Mouse (Mus musculus) heart, adult 2 months (tissue): ENCODE measurements around the gene Meis2. TPM values are rescaled to one million over a fixed set of nuclear protein-coding genes. Genes with fewer than 3 reads are reported as not detected.
A peak's percentile ranks its signal among the peaks of the same experiment; 100 is the strongest.

Source experiments
- DNase-seq, 2 experiments: peaks; one replicate each; pipeline ENCODE4 v3.0.0; 2021
- H3K27ac ChIP-seq: fragments of 200-600 bp; 2 replicates; pipeline ENCODE4 v1.8.1; 2022
- H3K27me3 ChIP-seq: fragments of 200-500 bp; 2 replicates; pipeline ENCODE4 v1.6.1; 2012; ENCODE audit warnings: mild to moderate bottlenecking, low read length, inconsistent platforms, mixed read lengths; ENCODE audit not compliant: control insufficient read depth, insufficient read depth
- H3K36me3 ChIP-seq: fragments of 200-500 bp; 2 replicates; pipeline ENCODE4 v1.6.1; 2012; ENCODE audit warnings: low read length, inconsistent platforms; ENCODE audit not compliant: control insufficient read depth, insufficient read depth
- H3K4me1 ChIP-seq: fragments of 200-500 bp; 2 replicates; pipeline ENCODE4 v1.6.1; 2011; ENCODE audit warnings: low read length; ENCODE audit not compliant: control insufficient read depth, insufficient read depth
- H3K4me3 ChIP-seq: fragments of 200-600 bp; 2 replicates; pipeline ENCODE4 v1.8.1; 2022
- H3K79me2 ChIP-seq: fragments of 200-500 bp; replicated peaks from 2 replicates; pipeline ENCODE4 v1.6.1; 2012; ENCODE audit warnings: mild to moderate bottlenecking, inconsistent platforms, low read length, moderate library complexity, mixed read lengths; ENCODE audit not compliant: control insufficient read depth, insufficient read depth
- H3K9ac ChIP-seq: fragments of 200-500 bp; 2 replicates; pipeline ENCODE4 v1.6.1; 2012; ENCODE audit warnings: low read depth, mild to moderate bottlenecking, control low read depth, inconsistent platforms, low read length, mixed read lengths
- CTCF ChIP-seq: fragments of 200-600 bp; IDR thresholded peaks from 2 replicates; pipeline ENCODE4 v1.8.1; 2022; ENCODE audit warnings: antibody characterized with exemption, mild to moderate bottlenecking, moderate library complexity
- EP300 ChIP-seq: fragments of 200-500 bp; IDR thresholded peaks from 2 replicates; pipeline ENCODE4 v1.6.1; 2011; ENCODE audit warnings: low read depth, low read length, control low read depth; ENCODE audit not compliant: insufficient read depth
- POLR2A ChIP-seq: fragments of 200-500 bp; IDR thresholded peaks from 2 replicates; pipeline ENCODE4 v1.6.1; 2011; ENCODE audit warnings: mild to moderate bottlenecking, low read depth, low read length, control low read depth; ENCODE audit not compliant: insufficient read depth
- WGBS: fragments of 180-500 bp; shearing (Covaris S2); methylation state at CpG from one replicate; pipeline ENCODE4 v1.1.7; 2018; 5-methylcytosine and 5-hydroxymethylcytosine counted together
- intact Hi-C: fragments of 180-260 bp; cut with DNase I; formaldehyde crosslinking; loops from one replicate; pipeline ENCODE4 v1.15.1; 2025
- polyA plus RNA-seq: library from polyadenylated mRNA; depleted of rRNA; stranded (reverse); fragments of >200 nt; gene quantifications from 2 replicates; pipeline ENCODE4 v1.2.3, GENCODE M21; 2012
- total RNA-seq, 2 experiments: library from RNA; stranded (reverse); gene quantifications; 2 replicates each; pipeline ENCODE4 v1.2.3; 2021

Meis2 gene
- total and polyA plus RNA-seq, 3 experiments, result 16.9 to 30.4 (median 24.9) TPM

- H3K27me3 ChIP-seq, result no peaks in the 10 kb centered on the region
- peak overlapping the region; percentile 70 for H3K27ac ChIP-seq
- intact Hi-C loops, result no loop called here
- H3K4me1 ChIP-seq, result peaks cover 9% of the 10 kb centered on the region
- peaks cover 2% of the 10 kb centered on the region; the same call in 1 of the 2 replicates for H3K79me2 ChIP-seq
- no peak for DNase-seq
- H3K9ac ChIP-seq, result no peak overlapping the region
- WGBS, result 77% methylated on average over 5 of the region's 5 CpGs
- peaks cover 28% of the 10 kb centered on the region for H3K36me3 ChIP-seq
- no peak overlapping the region for H3K4me3 ChIP-seq
- TF ChIP-seq POLR2A, result no peak
- no peak for TF ChIP-seq CTCF
- TF ChIP-seq EP300, result no peak
These were observed 11.7 kb downstream of the Meis2 start for GRCm38 (mm10) chr2:116053931-116054330.

GRCm38 (mm10) chr2:116052688-116053421 lies 12.8 kb downstream of the Meis2 start:
- DNase-seq, result no peak
- intact Hi-C loops, result no loop called here
- Histone ChIP-seq H3K27me3 (no peaks in the 10 kb centered on the region), H3K79me2 (peaks cover 3% of the 10 kb centered on the region; the same call in 1 of the 2 replicates), H3K27ac (peak overlapping the region; percentile 70), H3K4me1 (peaks cover 9% of the 10 kb centered on the region), H3K36me3 (peaks cover 31% of the 10 kb centered on the region), H3K9ac (no peak overlapping the region), H3K4me3 (no peak overlapping the region)
- TF ChIP-seq CTCF (no peak), EP300 (no peak), POLR2A (no peak)

- no peak for TF ChIP-seq EP300
- no peak for TF ChIP-seq POLR2A
- no peak for TF ChIP-seq CTCF
- Histone ChIP-seq H3K4me3 (no peak overlapping the region), H3K27ac (peak overlapping the region; percentile 70), H3K9ac (no peak overlapping the region), H3K4me1 (peaks cover 10% of the 10 kb centered on the region), H3K36me3 (peaks cover 34% of the 10 kb centered on the region), H3K27me3 (no peaks in the 10 kb centered on the region), H3K79me2 (peaks cover 3% of the 10 kb centered on the region; the same call in 1 of the 2 replicates)
- WGBS, result 50% methylated on average over 9 of the region's 9 CpGs
- intact Hi-C loops, result no loop called here
- no peak for DNase-seq
These were observed 13.6 kb downstream of the Meis2 start for GRCm38 (mm10) chr2:116051906-116052614.

DNA sequence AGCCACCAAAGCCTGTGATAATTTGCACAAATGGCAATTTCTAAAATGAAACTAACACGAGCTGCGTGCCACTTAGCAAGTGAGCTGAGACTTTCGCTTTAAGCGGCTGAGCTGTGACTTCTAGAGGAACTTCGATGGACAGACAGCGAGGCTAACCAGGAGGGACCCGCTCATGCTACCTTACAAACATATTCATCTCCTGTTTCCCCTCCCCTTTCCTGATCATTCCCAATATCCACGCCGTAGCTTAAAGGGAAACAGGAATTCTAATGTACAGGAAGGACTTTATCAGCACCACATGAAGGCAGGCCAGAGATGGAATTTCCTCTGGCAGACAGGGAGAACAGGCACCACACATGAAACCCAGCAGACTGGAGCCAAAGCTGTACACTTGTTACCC lies 15.9 kb downstream of the Meis2 start:
- no peak for TF ChIP-seq EP300
- no peak for TF ChIP-seq CTCF
- TF ChIP-seq POLR2A, result no peak
- DNase-seq, result peak in 1 of 2 experiments; percentile 40
- Histone ChIP-seq H3K9ac (peak overlapping the region; percentile 48), H3K27ac (peak overlapping the region; percentile 64), H3K79me2 (peaks cover 3% of the 10 kb centered on the region; the same call in 1 of the 2 replicates), H3K36me3 (peaks cover 34% of the 10 kb centered on the region), H3K4me3 (peak overlapping the region; percentile 50), H3K4me1 (peaks cover 12% of the 10 kb centered on the region), H3K27me3 (no peaks in the 10 kb centered on the region)
- intact Hi-C loops, result loop anchor here (2.0 kb wide), 1 partner anchor 13 kb away; no protein-coding TSS in a partner anchor
- WGBS, result 14% methylated on average over 9 of the region's 9 CpGs

DNA sequence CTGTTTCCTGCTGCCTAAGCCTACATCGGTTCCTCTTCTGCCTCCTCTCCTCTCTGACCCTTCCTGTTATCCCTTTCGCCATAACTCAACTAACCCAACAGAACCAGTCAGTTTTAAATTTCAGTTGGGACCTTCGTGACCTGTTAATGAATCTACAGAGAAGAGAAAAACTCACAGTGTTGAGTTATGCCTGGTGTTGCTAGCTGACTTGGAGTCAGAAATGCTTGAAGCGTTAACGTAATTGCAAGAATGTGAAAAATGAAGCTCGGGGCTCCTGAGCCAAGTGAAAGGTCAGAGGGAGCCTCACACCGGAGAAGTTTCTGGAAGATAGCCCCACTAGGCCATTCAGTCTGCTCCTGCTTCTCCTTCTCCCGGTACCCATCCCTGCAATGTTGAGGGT lies 18.3 kb downstream of the Meis2 start:
- DNase-seq, result no peak
- intact Hi-C loops, result no loop called here
- Histone ChIP-seq H3K4me1 (peaks cover 8% of the 10 kb centered on the region), H3K36me3 (peaks cover 26% of the 10 kb centered on the region), H3K79me2 (peaks cover 3% of the 10 kb centered on the region; the same call in 1 of the 2 replicates), H3K9ac (no peak overlapping the region), H3K27me3 (no peaks in the 10 kb centered on the region), H3K27ac (peak overlapping the region; percentile 20), H3K4me3 (no peak overlapping the region)
- TF ChIP-seq EP300, result no peak
- no peak for TF ChIP-seq CTCF
- no peak for TF ChIP-seq POLR2A
- WGBS, result 44% methylated on average over 8 of the region's 8 CpGs
